Mouse (Mus musculus): ENCODE results near the gene Cdsn. TPM values are rescaled to one million over a fixed set of nuclear protein-coding genes. Genes with fewer than 3 reads are reported as not detected.

Gene Cdsn
- total RNA-seq, 2 experiments from 2014 or later: 0.09 to 0.29 TPM

- no peak for DNase-seq
- intact Hi-C loops (cut with DNase I; ENCODE audit: low total_unique reads): no loop called here
Observed at GRCm38 (mm10) chr17:35567150-35567549, 15.2 kb downstream of the Cdsn start, which contains the start of gene 2300002M23Rik. Gene 2300002M23Rik, plus strand, starts transcription at chr17:35567450.

DNA sequence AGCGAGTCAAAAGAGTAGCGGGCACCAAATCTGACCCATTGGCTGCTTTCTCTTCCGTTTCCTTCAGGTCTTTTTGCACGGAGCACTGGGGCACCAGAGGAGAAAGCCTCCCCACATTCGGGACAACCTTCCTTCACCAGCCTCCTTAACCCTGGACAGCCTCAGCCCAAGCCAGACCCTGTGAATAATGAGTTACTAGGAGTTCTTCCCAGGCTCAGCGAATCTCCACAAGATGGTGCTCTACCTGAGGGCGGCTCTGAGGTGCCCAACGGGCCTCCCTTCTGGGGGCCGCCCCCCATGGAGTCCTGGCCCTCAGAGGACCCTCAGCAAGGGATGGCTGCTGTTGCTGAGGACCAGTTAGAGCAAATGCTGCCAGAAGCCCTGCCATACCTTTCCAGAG lies 15.8 kb downstream of the Cdsn start:
- intact Hi-C loops (cut with DNase I; ENCODE audit: low total_unique reads): no loop called here
- no peak for DNase-seq

- DNase-seq: no peak
- intact Hi-C loops (cut with DNase I; ENCODE audit: low total_unique reads): no loop called here
Observed at GRCm38 (mm10) chr17:35569091-35569944, 17.4 kb downstream of the Cdsn start.

- no peak for DNase-seq
- intact Hi-C loops (cut with DNase I; ENCODE audit: low total_unique reads): no loop called here
Observed at GRCm38 (mm10) chr17:35570836-35571235, 18.9 kb downstream of the Cdsn start.

- intact Hi-C loops (cut with DNase I; ENCODE audit: low total_unique reads): no loop called here
Observed at GRCm38 (mm10) chr17:35571477-35571876, 19.5 kb downstream of the Cdsn start.

DNA sequence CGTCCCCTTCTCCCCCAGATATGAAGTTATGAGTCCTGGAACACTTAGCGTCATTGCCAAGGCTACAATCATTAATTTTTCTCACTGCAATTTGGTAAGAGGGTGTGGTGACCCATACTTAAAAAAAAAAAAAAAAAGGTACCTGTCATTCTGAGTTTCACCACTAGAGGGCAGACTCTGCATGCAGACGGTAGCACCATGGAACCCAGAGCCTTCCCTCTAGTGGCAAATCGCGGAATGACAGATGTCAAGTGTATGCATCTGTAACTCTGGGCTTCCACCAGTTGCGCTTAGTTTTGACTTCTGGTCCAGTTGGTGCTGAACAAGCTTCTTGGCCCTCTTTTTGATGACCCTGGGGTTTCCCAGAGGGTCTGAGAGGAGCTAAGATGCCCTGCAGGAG lies 26.3 kb downstream of the Cdsn start:
- DNase-seq: peak; percentile 71
- intact Hi-C loops (cut with DNase I; ENCODE audit: low total_unique reads): no loop called here

More at GRCm38 (mm10) chr17:35571477-35571876, 19.5 kb downstream of the Cdsn start:
- no peak for DNase-seq

DNA sequence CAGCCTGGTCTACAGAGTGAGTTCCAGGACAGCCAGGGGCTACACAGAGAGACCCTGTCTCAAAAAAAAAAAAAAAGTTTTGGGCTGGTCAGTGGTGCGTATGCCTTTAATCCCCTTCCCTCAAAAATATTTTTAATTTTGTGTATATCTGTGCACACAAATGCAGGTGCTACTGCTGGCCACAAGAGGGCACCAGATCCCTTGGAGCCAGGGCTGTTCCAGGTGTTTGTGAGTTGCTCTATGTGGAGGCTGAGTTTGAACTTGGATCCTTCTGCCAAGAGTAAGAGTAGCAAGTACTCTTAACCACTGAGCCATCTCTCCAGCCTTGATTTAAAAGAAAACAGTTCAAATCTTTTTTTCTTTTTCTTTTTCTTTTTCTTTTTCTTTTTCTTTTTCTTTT lies 31.0 kb downstream of the Cdsn start:
- no peak for DNase-seq
- intact Hi-C loops (cut with DNase I; ENCODE audit: low total_unique reads): no loop called here

- peak; percentile 74 for DNase-seq
- intact Hi-C loops (cut with DNase I; ENCODE audit: low total_unique reads): no loop called here
Observed at GRCm38 (mm10) chr17:35584330-35584937, 32.5 kb downstream of the Cdsn start.

DNA sequence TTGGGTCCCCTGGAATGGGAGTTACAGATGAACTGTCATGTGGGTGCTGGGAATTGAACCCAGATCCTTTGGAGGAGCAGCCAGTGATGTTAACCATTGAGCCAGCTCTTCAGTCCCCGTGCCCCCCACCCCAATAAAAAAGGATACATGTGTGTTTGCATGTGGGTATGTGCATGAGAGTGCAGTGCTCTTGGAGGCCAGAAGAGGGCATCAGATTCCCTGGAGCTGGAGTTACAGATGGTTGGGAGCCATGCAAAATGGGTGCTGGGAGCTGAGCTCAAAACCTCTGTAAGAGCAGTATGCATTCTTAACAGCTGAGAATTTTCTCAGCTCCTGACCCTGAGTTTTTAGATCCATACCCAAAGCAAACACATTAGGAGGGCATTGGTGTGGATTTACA lies 35.4 kb downstream of the Cdsn start:
- intact Hi-C loops (cut with DNase I; ENCODE audit: low total_unique reads): no loop called here
- no peak for DNase-seq

DNA sequence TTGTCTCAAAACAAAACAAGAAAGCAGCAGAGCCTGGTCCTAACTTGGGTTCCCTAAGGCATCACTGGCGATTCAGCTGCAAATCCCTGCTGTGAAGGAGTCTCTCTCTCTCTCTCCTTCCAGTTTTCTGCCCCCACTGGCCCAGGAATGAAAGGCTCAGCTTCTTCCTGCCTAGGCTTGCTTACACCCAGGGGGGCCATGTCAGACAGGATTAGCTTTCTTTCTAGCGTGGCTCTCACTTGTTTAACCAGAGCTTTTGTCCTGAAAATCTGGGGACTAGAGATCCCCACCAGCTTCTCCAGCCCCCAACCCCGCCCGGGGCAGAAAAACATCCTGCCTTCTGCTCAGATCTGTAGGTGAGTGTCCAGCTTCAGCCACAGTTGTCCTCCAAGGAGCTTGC lies 36.5 kb downstream of the Cdsn start:
- intact Hi-C loops (cut with DNase I; ENCODE audit: low total_unique reads): no loop called here
- no peak for DNase-seq

DNA sequence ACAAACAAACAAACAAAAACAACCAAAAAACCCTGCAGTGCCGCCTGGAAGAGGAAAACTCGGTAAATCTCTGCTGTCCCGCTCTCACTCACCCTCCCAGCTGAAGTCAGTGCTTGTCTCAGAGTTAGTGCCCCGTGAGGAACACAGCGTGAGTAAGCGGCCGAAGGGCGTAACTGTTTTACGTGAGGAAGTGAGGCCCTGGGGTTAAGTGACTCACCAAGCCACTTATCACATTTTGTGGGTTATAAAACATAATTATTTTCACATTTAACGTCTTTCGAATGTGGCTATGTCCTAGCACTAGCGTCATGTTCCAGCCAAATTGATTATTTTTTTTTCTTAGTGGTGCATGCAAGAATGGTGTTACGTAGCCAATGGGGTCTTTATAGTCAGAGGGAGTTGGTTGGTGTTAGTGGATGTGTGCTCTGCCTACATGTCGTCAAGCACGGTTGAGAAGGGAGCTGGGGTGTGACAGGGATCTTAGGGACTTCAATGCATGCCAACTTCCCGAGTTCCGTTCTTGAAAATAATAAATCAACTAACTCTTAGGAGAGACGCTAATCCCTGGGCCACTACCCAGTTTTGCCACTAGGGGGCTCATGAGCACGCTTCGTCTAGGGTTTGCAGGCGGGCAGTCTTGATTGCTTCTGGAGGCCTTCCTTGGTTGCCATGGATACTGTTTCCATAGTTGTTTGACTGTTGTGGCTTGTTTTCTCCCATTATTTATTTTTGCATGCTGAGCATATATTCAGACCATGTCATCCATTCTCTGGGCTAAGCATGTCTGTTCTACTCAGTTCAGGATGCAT lies 38.7 kb downstream of the Cdsn start:
- DNase-seq: peak; percentile 81
- intact Hi-C loops (cut with DNase I; ENCODE audit: low total_unique reads): no loop called here

DNA sequence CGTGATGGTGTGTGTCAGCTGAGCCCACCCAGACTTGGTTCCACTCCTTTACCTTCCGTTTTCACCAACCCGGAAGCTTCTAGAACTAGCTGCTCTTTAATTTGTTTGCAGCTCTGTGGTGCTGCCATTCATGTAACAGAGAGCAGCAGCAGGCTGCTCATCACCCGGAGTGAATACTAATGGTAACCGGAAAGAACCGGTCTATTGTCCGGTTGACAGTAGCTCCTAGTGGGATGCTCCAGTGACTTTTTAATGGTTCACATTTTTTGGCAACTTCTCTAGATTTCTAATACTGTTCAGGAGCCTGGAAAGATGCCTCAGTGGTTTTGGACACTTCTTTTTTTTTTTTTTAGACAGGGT lies 39.3 kb downstream of the Cdsn start:
- intact Hi-C loops (cut with DNase I; ENCODE audit: low total_unique reads): no loop called here
- DNase-seq: no peak

- intact Hi-C loops (cut with DNase I; ENCODE audit: low total_unique reads): no loop called here
- DNase-seq: no peak
Observed at GRCm38 (mm10) chr17:35591731-35592130, 39.8 kb downstream of the Cdsn start.

- no peak for DNase-seq
- intact Hi-C loops (cut with DNase I; ENCODE audit: low total_unique reads): no loop called here
Observed at GRCm38 (mm10) chr17:35592131-35592530, 40.2 kb downstream of the Cdsn start.

DNA sequence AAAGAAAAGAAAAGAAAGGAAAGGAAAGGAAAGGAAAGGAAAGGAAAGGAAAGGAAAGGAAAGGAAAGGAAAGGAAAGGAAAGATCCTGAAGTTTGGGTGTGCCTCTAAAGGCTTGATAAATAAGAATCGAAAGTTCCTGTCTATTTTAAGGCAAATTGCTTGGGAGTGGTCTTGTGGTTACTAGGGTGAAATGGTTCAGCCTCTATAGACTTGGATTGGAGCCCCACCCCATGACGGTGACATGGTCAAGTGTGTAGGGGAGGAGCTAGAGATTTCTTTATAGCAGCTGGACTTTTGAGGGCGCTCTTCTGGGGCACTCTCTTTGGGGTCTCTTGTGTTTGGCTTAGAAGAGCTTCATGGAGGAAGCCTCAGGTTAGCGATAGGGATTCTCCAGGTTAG lies 41.9 kb downstream of the Cdsn start:
- intact Hi-C loops (cut with DNase I; ENCODE audit: low total_unique reads): no loop called here
- DNase-seq: no peak

DNA sequence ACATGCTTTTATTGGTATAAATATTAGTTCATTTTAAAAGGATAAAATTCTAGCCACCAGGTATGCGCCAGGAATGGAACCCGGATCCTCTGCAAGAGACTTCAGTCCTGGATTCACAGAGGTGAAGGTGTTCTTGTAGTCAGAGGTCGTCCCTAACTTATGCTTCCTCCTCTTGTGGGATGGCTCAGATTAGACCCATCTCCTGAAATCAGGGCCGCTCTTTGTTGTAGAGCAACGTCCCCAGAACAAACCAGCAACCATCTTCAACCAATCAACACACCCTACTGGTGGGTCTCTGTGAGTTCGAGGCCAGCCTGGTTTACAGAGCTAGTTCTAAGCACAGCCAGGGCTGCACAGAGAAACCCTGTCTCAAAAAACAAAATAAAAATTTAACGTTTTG lies 42.5 kb downstream of the Cdsn start:
- intact Hi-C loops (cut with DNase I; ENCODE audit: low total_unique reads): no loop called here
- no peak for DNase-seq

DNA sequence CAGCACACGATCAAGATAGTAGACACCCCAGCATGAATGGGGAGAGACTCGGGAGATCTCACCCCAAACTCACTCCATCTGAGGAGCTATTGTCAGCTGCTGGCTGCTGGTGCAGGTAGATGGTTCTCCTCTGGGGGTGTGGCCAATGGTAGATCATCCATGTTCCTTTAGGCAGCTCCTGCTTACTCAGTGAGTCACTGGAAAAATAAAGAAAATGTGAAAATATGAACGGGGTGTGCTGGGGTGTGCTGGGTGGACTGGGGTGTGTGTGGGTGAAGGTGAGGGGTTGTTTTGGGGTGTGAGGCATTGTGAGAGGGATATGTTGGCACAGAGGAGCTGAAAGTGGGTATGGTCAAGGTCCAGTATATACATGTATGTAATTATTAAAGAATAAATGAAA lies 45.5 kb downstream of the Cdsn start:
- intact Hi-C loops (cut with DNase I; ENCODE audit: low total_unique reads): no loop called here

DNA sequence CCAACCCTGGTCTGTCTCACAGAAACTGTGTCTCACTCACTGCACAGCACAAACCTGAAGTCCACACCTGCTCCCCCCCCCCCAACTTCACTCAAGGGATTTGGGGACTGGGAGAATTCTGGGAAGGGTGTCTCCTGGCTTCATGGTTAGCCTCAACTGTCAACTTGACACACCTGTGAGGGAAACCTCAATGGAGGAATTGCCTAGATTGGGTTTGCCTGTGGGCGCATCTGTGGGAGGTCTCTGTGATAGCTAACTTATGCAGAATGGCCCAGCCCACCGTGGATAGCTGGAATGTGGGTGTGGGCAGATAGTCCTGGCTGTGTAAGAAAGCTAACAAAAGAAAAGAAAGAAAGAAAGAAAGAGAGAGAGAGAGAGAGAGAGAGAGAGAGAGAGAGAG lies 49.3 kb downstream of the Cdsn start, which contains the start of gene Sfta2:
Gene Sfta2, plus strand, starts transcription at position 301 of the 400 bp plus-strand sequence.
- no peak for DNase-seq
- intact Hi-C loops (cut with DNase I; ENCODE audit: low total_unique reads): no loop called here

More for the DNA sequence above, 45.5 kb downstream of the Cdsn start:
- DNase-seq: no peak

DNA sequence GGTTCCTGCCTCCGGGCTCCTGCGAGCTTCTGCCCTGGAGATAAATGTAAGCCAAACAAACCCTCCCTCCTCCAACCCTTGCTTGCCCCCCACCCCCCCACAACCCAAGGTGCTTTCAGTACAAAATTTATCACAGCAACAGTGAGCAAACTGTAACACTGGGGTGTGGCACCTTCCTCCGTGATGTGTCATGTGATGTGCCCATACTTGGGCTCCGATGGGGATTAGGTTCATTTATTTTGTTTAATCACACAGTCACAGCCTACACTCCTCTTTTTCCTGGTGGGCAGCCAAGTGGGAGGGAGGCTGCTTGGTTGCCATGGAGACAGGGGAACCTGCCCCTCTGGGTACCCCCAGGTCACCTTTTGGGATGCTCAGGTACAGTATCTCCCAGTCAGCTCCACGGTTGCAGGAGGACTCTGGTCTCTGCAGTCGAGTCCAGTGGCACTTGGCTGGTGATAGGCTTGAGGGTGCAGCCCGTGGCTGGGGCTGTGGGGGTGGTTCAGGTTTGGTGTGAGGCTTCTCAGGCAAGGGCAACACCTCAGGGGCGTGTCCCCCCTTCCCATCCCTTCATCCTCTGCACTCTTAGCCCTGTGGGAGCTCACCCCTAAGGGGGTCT lies 49.9 kb downstream of the Cdsn start:
- no peak for DNase-seq
- intact Hi-C loops (cut with DNase I; ENCODE audit: low total_unique reads): no loop called here
